Mouse (Mus musculus) lung, postnatal 14 days (tissue): ENCODE results near the gene Vwa8.

Experiments
- DNase-seq: peaks from one replicate; pipeline ENCODE4 v3.0.0; 2021

Vwa8 gene

GRCm38 (mm10) chr14:79097181-79097580 is 248.3 kb downstream of the Vwa8 start:
- no peak for DNase-seq

- DNase-seq = peak; percentile 80
Observed at GRCm38 (mm10) chr14:79106655-79107515, 258.0 kb downstream of the Vwa8 start.

GRCm38 (mm10) chr14:79109375-79109774 is 260.5 kb downstream of the Vwa8 start:
- no peak for DNase-seq

- no peak for DNase-seq
Observed at GRCm38 (mm10) chr14:79110012-79110411, 261.2 kb downstream of the Vwa8 start.

- no peak for DNase-seq
Observed at GRCm38 (mm10) chr14:79112050-79112449, 263.2 kb downstream of the Vwa8 start.

GRCm38 (mm10) chr14:79114526-79115383 is 265.9 kb downstream of the Vwa8 start:
- DNase-seq = no peak

GRCm38 (mm10) chr14:79118457-79118856 is 269.6 kb downstream of the Vwa8 start:
- DNase-seq = no peak

GRCm38 (mm10) chr14:79119354-79119753 is 270.5 kb downstream of the Vwa8 start:
- DNase-seq = no peak

- no peak for DNase-seq
Observed at GRCm38 (mm10) chr14:79120681-79121080, 271.8 kb downstream of the Vwa8 start.

- no peak for DNase-seq
Observed at GRCm38 (mm10) chr14:79123466-79123865, 274.6 kb downstream of the Vwa8 start.

- DNase-seq = peak; percentile 71
Observed at GRCm38 (mm10) chr14:79124643-79125042, 275.8 kb downstream of the Vwa8 start.

GRCm38 (mm10) chr14:79126176-79126575 is 277.3 kb downstream of the Vwa8 start:
- DNase-seq = no peak

GRCm38 (mm10) chr14:79134891-79135334 is 286.1 kb downstream of the Vwa8 start:
- peak; percentile 58 for DNase-seq

GRCm38 (mm10) chr14:79135441-79135840 is 286.6 kb downstream of the Vwa8 start:
- DNase-seq = no peak

- DNase-seq = peak; percentile 10
Observed at GRCm38 (mm10) chr14:79136585-79136984, 287.7 kb downstream of the Vwa8 start.

GRCm38 (mm10) chr14:79137100-79137499 is 288.2 kb downstream of the Vwa8 start:
- peak; percentile 47 for DNase-seq

GRCm38 (mm10) chr14:79139096-79139651 is 290.3 kb downstream of the Vwa8 start:
- DNase-seq = no peak

GRCm38 (mm10) chr14:79139918-79140825 is 291.3 kb downstream of the Vwa8 start:
- DNase-seq = peak; percentile 51

- DNase-seq = peak; percentile 34
Observed at GRCm38 (mm10) chr14:79140826-79141219, 292.0 kb downstream of the Vwa8 start.

GRCm38 (mm10) chr14:79142342-79142741 is 293.5 kb downstream of the Vwa8 start:
- DNase-seq = no peak

GRCm38 (mm10) chr14:79143696-79144095 is 294.8 kb downstream of the Vwa8 start:
- DNase-seq = no peak
